Mouse (Mus musculus) heart, embryonic 14.5 days (tissue): ENCODE measurements around the gene Kat7. TPM values are rescaled to one million over a fixed set of nuclear protein-coding genes. Genes with fewer than 3 reads are reported as not detected.

ENCODE experiments used
- ATAC-seq: fragments of 200-750 bp; cut with Nextera tagmentation; 2 replicates; pipeline ENCODE4 v1.8.0; 2017; ENCODE audit warnings: low read depth, moderate TSS enrichment; ENCODE audit not compliant: insufficient number of reproducible peaks, insufficient read depth, low FRiP score
- H3K27ac ChIP-seq, 2 experiments: fragments of 200-500 bp in 1 of 2; fragments of 300-500 bp in 1 of 2; sonication (generic) in 1 of 2; replicated peaks in 1 of 2; 2 replicates each; pipeline ENCODE4 v1.5.1; 2012 to 2014; ENCODE audit warnings: low read depth in 2 of 2, low read length in 2 of 2, control low read depth in 1 of 2, mild to moderate bottlenecking in 1 of 2, mixed read lengths in 1 of 2; ENCODE audit not compliant: control insufficient read depth in 1 of 2, insufficient read depth in 1 of 2
- H3K27me3 ChIP-seq: fragments of 300-500 bp; sonication (generic); 2 replicates; pipeline ENCODE4 v1.6.1; 2014; ENCODE audit warnings: mild to moderate bottlenecking, low read length, control low read depth; ENCODE audit not compliant: control insufficient read depth, insufficient read depth
- H3K36me3 ChIP-seq: fragments of 300-500 bp; sonication (generic); 2 replicates; pipeline ENCODE4 v1.6.1; 2014; ENCODE audit warnings: mild to moderate bottlenecking, control low read depth, low read length, mixed read lengths; ENCODE audit not compliant: control insufficient read depth, insufficient read depth
- H3K4me1 ChIP-seq, 2 experiments: fragments of 200-500 bp in 1 of 2; fragments of 300-500 bp in 1 of 2; sonication (generic) in 1 of 2; 2 replicates each; pipeline ENCODE4 v1.6.1; 2012 to 2014; ENCODE audit warnings: low read length in 2 of 2, control low read depth in 1 of 2, mixed read lengths in 1 of 2; ENCODE audit not compliant: control insufficient read depth in 2 of 2, insufficient read depth in 2 of 2
- H3K4me2 ChIP-seq: fragments of 300-500 bp; sonication (generic); 2 replicates; pipeline ENCODE4 v1.6.1; 2014; ENCODE audit warnings: mild to moderate bottlenecking, low read length
- H3K4me3 ChIP-seq, 2 experiments: fragments of 200-500 bp in 1 of 2; fragments of 300-500 bp in 1 of 2; sonication (generic) in 1 of 2; 2 replicates each; pipeline ENCODE4 v1.5.1; 2012 to 2014; ENCODE audit warnings: low read length in 2 of 2, mild to moderate bottlenecking in 2 of 2, control low read depth in 1 of 2, low read depth in 1 of 2, moderate library complexity in 1 of 2; ENCODE audit not compliant: control insufficient read depth in 1 of 2, insufficient read depth in 1 of 2
- H3K9ac ChIP-seq: fragments of 300-500 bp; sonication (generic); 2 replicates; pipeline ENCODE4 v1.6.1; 2014; ENCODE audit warnings: mild to moderate bottlenecking, low read length
- H3K9me3 ChIP-seq: fragments of 300-500 bp; sonication (generic); 2 replicates; pipeline ENCODE4 v1.6.1; 2016; ENCODE audit warnings: low read length, control low read depth; ENCODE audit not compliant: control insufficient read depth
- WGBS: fragments of 180-500 bp; shearing (Covaris S2); extraction: QIAGEN DNeasy Blood & Tissue Kit; methylation state at CpG from one replicate; pipeline ENCODE4 v1.1.7; 2014; 5-methylcytosine and 5-hydroxymethylcytosine counted together
- polyA plus RNA-seq: library from polyadenylated mRNA; unstranded; fragments of >200 nt; fragmentation: Nextera tagmentation; extraction: Ambion mirVana; gene quantifications from 2 replicates; pipeline ENCODE4 v1.2.1, GENCODE M21; 2014

Gene Kat7
- polyA plus RNA-seq, 1 experiment from 2014 or later, result 45.6 TPM

DNA sequence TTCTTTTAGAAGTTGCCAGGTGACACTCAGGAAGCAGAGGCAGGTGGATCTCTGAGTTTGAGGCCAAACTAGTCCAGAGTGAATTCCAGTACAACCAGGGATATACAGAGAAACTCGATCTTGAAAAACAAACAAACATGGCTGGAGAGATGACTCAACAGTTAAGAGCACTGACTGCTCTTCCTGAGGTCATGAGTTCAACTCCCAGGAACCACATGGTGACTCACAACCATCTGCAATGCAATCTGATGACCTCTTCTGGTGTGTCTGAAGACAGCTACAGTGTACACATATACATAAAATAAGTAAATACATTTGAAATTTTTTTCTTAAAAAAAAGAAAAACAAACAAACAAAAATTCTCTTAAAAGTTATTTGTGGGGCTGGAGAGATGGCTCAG, 20.6 kb upstream of the Kat7 start:
- no peak for ATAC-seq
- 36% methylated on average over 1 of the region's 1 CpGs for WGBS
- no peaks in the 10 kb centered on the region for H3K27me3 ChIP-seq

DNA sequence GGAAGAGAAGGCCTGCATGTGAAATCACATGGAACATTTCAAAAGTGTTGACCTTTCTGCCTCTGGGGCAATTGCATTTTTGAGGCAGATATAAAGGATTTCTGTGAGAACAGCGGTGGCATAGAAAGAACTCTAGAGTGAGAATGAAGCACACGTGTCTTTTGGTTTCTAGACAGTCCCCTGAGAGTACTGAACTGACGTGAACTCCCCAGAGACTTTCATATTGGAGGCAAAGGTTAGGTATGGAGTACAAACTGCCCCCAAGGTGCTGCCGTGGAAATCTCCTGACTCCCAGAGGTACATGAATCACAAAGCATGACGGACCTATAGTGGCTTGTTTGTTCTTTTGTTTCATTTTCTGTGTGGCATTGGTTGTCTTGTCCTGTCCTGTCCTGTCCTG, 18.6 kb upstream of the Kat7 start:
- H3K27me3 ChIP-seq, result no peaks in the 10 kb centered on the region
- no peak overlapping the region for H3K9ac ChIP-seq
- ATAC-seq, result no peak
- 74% methylated on average over 5 of the region's 5 CpGs for WGBS
- H3K36me3 ChIP-seq, result no peaks in the 10 kb centered on the region
- H3K9me3 ChIP-seq, result no peaks in the 10 kb centered on the region
- H3K4me1 ChIP-seq, result no peaks in the 10 kb centered on the region
- H3K4me3 ChIP-seq, result no peak overlapping the region
- no peak overlapping the region for H3K27ac ChIP-seq
- no peak overlapping the region for H3K4me2 ChIP-seq

More for the DNA sequence above, 20.6 kb upstream of the Kat7 start:
- H3K27ac ChIP-seq, result no peak overlapping the region
- H3K9ac ChIP-seq, result no peak overlapping the region
- no peak overlapping the region for H3K4me2 ChIP-seq
- no peaks in the 10 kb centered on the region for H3K36me3 ChIP-seq
- H3K4me1 ChIP-seq, result no peaks in the 10 kb centered on the region
- no peak overlapping the region for H3K4me3 ChIP-seq
- H3K9me3 ChIP-seq, result no peaks in the 10 kb centered on the region

DNA sequence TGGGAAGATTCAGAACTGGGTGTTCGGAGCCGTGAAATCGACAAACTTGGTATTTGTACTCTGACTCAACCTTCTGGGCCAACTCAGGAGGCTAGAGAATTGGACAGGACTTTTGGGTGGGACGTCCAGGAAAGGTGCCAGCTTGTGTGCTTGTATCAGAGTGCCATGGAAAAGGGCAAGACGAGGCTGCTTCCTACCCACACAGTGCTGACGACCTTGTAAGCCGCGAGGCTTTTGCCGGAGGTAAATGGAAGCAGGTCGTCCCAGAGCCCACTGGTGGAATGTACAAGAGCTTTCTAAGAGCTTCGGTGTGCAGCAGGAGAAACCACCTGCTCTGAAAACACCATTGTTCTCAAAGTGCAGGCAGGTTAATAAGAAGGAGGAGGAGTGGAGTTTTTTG, 16.2 kb upstream of the Kat7 start:
- ATAC-seq, result no peak
- Histone ChIP-seq H3K9me3 (no peaks in the 10 kb centered on the region), H3K9ac (no peak overlapping the region), H3K27me3 (no peaks in the 10 kb centered on the region), H3K4me2 (no peak overlapping the region), H3K36me3 (no peaks in the 10 kb centered on the region), H3K27ac (no peak overlapping the region), H3K4me1 (no peaks in the 10 kb centered on the region), H3K4me3 (no peak overlapping the region)
- WGBS, result 65% methylated on average over 11 of the region's 11 CpGs

DNA sequence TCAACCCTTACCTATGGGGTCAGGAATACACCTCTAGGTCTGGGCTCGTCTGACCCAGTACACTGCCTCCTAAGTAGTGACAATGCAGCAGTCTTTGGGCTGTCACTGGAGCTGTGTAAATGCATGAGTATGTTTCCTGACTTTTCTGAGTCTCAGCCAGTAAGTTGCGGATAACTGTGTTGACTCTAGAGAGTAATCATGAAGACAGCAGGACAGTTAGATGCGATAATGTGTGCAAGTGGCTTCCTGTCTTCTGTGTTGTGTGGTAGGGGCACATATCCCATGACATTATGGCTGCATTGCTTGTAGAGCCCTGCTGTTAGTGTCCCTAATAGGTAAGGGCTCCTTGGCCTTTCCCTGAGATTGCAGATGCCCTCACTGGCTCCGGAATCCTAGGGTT, 15.8 kb upstream of the Kat7 start:
- Histone ChIP-seq H3K4me3 (no peak overlapping the region), H3K36me3 (no peaks in the 10 kb centered on the region), H3K27ac (no peak overlapping the region; a peak in 1 of 4 replicates), H3K27me3 (no peaks in the 10 kb centered on the region), H3K4me1 (no peaks in the 10 kb centered on the region), H3K9me3 (no peaks in the 10 kb centered on the region), H3K4me2 (no peak overlapping the region), H3K9ac (no peak overlapping the region)
- ATAC-seq, result no peak
- WGBS, result 78% methylated on average over 4 of the region's 4 CpGs

DNA sequence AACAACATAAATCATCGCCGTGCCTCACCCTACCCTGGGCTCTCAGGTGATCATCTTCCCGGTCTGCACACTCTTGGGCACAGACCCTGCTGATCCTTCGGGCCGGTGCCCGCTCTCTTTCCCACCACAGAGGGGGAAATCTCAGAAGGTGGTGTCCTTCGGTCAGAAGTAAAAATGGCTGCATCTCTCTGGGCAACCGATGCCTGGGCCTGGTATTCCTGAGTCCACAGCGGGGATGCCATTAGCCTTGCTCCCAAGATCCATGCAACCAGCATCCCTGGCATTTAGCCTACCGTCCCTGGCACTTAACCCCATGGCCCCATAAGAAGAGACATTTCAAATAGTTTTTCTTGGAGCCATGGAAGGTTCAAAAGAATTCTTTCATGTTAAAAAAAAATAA, 14.1 kb upstream of the Kat7 start:
- Histone ChIP-seq H3K9me3 (no peaks in the 10 kb centered on the region), H3K27ac (no peak overlapping the region), H3K4me1 (no peaks in the 10 kb centered on the region), H3K36me3 (no peaks in the 10 kb centered on the region), H3K27me3 (no peaks in the 10 kb centered on the region), H3K9ac (no peak overlapping the region), H3K4me3 (no peak overlapping the region), H3K4me2 (no peak overlapping the region)
- WGBS, result 89% methylated on average over 10 of the region's 10 CpGs
- ATAC-seq, result no peak

DNA sequence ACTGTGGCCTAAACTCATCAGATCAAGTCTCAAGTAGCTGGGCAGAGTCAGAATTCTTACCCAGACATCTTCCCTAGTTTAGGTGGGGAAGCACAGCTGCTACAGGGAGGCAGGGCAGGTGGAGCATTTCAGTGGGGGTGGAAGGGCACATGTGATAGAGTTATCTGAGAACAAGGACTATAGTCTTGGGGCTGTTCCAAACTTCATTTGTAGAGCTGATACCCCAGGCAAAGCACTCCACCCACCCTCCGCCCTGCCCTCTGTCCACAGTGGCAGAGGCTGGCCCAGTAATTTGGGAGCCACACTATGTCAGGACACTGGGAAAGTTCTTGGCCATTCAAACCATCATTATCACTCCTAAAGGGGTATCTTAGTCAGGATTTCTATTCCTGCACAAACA, 10.0 kb upstream of the Kat7 start:
- no peak overlapping the region for H3K9ac ChIP-seq
- H3K9me3 ChIP-seq, result no peaks in the 10 kb centered on the region
- WGBS, result 78% methylated on average over 1 of the region's 1 CpGs
- no peak overlapping the region for H3K27ac ChIP-seq
- no peak overlapping the region for H3K4me2 ChIP-seq
- H3K36me3 ChIP-seq, result no peaks in the 10 kb centered on the region
- H3K4me3 ChIP-seq, result no peak overlapping the region
- no peaks in the 10 kb centered on the region for H3K27me3 ChIP-seq
- ATAC-seq, result no peak
- H3K4me1 ChIP-seq, result peaks cover 0 to 9% of the 10 kb centered on the region in 2 experiments; a peak in 2 of 4 replicates

DNA sequence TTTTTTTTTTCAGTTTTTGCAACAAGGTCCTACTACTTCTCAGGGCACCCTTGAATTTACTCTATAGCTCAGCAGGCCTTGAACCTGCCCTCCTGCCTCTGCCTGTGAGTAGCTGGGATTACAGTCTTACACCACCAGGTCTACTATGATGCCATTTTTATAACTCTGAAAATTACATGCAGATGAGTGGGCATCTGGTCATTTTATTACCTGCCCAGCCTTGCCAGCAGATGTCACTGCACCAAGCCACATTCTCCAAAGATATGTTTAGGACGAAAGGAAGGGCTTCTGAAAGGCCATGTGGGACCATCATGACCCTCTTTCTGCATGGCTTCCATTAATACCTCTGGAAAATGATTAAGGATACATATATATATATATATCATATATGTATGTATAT, 9.5 kb upstream of the Kat7 start:
- ATAC-seq, result no peak
- Histone ChIP-seq H3K27ac (no peak overlapping the region), H3K4me1 (peaks cover 0 to 9% of the 10 kb centered on the region in 2 experiments; a peak in 2 of 4 replicates), H3K9me3 (no peaks in the 10 kb centered on the region), H3K27me3 (no peaks in the 10 kb centered on the region), H3K36me3 (no peaks in the 10 kb centered on the region), H3K4me2 (no peak overlapping the region), H3K4me3 (no peak overlapping the region), H3K9ac (no peak overlapping the region)
- WGBS, result 45% methylated on average over 1 of the region's 1 CpGs

DNA sequence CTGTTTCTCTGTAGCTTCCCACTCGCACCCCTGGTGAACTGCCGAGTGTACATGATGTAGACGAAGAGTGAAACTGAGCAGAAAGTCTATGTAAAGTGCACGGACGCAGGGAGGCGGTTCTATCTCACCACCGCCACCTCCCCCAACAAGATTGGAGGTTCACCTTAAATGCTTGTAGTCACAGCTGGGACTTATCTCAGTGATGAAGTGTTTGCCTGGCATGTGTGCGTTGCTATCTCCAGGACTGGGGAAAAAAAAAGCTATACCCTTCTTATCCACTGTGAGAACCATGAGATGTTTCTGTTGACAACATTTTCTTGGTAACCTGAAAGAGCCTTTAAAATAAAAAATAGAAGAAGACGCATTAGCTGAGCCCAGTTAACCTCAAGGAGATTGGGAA, 8.1 kb upstream of the Kat7 start:
- Histone ChIP-seq H3K36me3 (no peaks in the 10 kb centered on the region), H3K9ac (no peak overlapping the region), H3K4me1 (peaks cover 0 to 9% of the 10 kb centered on the region in 2 experiments; a peak in 2 of 4 replicates), H3K4me3 (no peak overlapping the region), H3K4me2 (no peak overlapping the region), H3K9me3 (no peaks in the 10 kb centered on the region), H3K27ac (no peak overlapping the region), H3K27me3 (no peaks in the 10 kb centered on the region)
- 35% methylated on average over 9 of the region's 9 CpGs for WGBS
- no peak for ATAC-seq
